Mouse (Mus musculus): ENCODE measurements around the gene Lgals1. TPM values are rescaled to one million over a fixed set of nuclear protein-coding genes. Genes with fewer than 3 reads are reported as not detected.

Lgals1 gene
- total and polyA plus RNA-seq, 3 experiments, result 637 to 805 (median 735) TPM

- Histone ChIP-seq H3K9ac (ENCODE audit: insufficient read depth, low read depth) (no peak overlapping the region), H3K27me3 (replicated peaks) (peaks cover 2% of the 10 kb centered on the region), H3K79me2 (replicated peaks; ENCODE audit: control insufficient read depth, extremely low read depth, insufficient read depth, poor library complexity, severe bottlenecking) (no peaks in the 10 kb centered on the region), H3K4me3 (replicated peaks in 1 of 3; ENCODE audit: low read depth in 2 of 3, low read length in 2 of 3, poor library complexity in 1 of 3) (no peak overlapping the region), H3K9me3 (replicated peaks; ENCODE audit: low read length) (no peaks in the 10 kb centered on the region), H3K27ac (ENCODE audit: insufficient read depth, low read depth) (no peak overlapping the region), H3K36me3 (replicated peaks in 1 of 2; ENCODE audit: control insufficient read depth in 1 of 2, insufficient read depth in 1 of 2, low read length in 1 of 2) (peaks cover 37 to 55% of the 10 kb centered on the region in 2 experiments), H3K4me1 (ENCODE audit: control insufficient read depth in 1 of 2, insufficient read depth in 2 of 2) (no peaks in the 10 kb centered on the region), H3K4me2 (ENCODE audit: insufficient read depth, low read depth, poor library complexity, severe bottlenecking) (no peak overlapping the region)
- in situ Hi-C loops (cut with MboI; ENCODE audit: low pct_ligation_motif_present, low pct_unique_long_range_greater_than_20kb, low sequenced_read_pairs), result no loop called here
- TF ChIP-seq EP300 (IDR thresholded peaks at IDR 0.05; ENCODE audit: low read length) (no peak), IRF4 (IDR thresholded peaks at IDR 0.05; ENCODE audit: low read depth, low read length) (no peak), CHD2 (IDR thresholded peaks at IDR 0.05; ENCODE audit: low read length) (no peak), JUND (conservative IDR thresholded peaks at IDR 0.05; ENCODE audit: low read depth, low read length) (no peak), MAFK (IDR thresholded peaks at IDR 0.05; ENCODE audit: insufficient replicate concordance, low read length) (no peak), SIN3A (IDR thresholded peaks at IDR 0.05; ENCODE audit: low read length) (no peak), POLR2A (IDR thresholded peaks at IDR 0.05; ENCODE audit: low read depth, low read length) (no peak), SMC3 (IDR thresholded peaks at IDR 0.05; ENCODE audit: low read depth, low read length) (peak; percentile 78), RAD21 (IDR thresholded peaks at IDR 0.05; ENCODE audit: low read depth, low read length) (peak; percentile 38), MEF2A (IDR thresholded peaks at IDR 0.05; ENCODE audit: borderline replicate concordance, low read depth, low read length) (no peak), CTCF (conservative IDR thresholded peaks at IDR 0.05 in 1 of 2, IDR thresholded peaks at IDR 0.05 in 1 of 2; ENCODE audit: low read depth in 2 of 2, low read length in 2 of 2) (peak; percentile 49 to 80), ELF1 (IDR thresholded peaks at IDR 0.05; ENCODE audit: low read depth, low read length) (0 out of 2 replicates have a peak, but pooled peaks have one; percentile 16), GABPA (IDR thresholded peaks at IDR 0.05; ENCODE audit: insufficient replicate concordance, low read depth, low read length) (no peak)
- no peak for DNase-seq (ENCODE audit: extremely low read depth)
- dilution Hi-C loops (cut with MboI; ENCODE audit: extremely low pct_ligation_motif_present, extremely low pct_unique_long_range_greater_than_20kb, low sequenced_read_pairs), result no loop called here
Observed at GRCm38 (mm10) chr15:78942663-78943062, 16.1 kb downstream of the Lgals1 start.

- Histone ChIP-seq H3K79me2 (replicated peaks; ENCODE audit: control insufficient read depth, extremely low read depth, insufficient read depth, poor library complexity, severe bottlenecking) (no peaks in the 10 kb centered on the region), H3K4me3 (replicated peaks in 1 of 3; ENCODE audit: low read depth in 2 of 3, low read length in 2 of 3, poor library complexity in 1 of 3) (no peak overlapping the region), H3K36me3 (replicated peaks in 1 of 2; ENCODE audit: control insufficient read depth in 1 of 2, insufficient read depth in 1 of 2, low read length in 1 of 2) (peaks cover 4 to 19% of the 10 kb centered on the region in 2 experiments), H3K4me2 (ENCODE audit: insufficient read depth, low read depth, poor library complexity, severe bottlenecking) (no peak overlapping the region), H3K9ac (ENCODE audit: insufficient read depth, low read depth) (no peak overlapping the region), H3K9me3 (replicated peaks; ENCODE audit: low read length) (no peaks in the 10 kb centered on the region), H3K27me3 (replicated peaks) (peaks cover 2% of the 10 kb centered on the region), H3K4me1 (ENCODE audit: control insufficient read depth in 1 of 2, insufficient read depth in 2 of 2) (peaks cover 0 to 4% of the 10 kb centered on the region in 2 experiments; a peak in 2 of 4 replicates), H3K27ac (ENCODE audit: insufficient read depth, low read depth) (no peak overlapping the region)
- in situ Hi-C loops (cut with MboI; ENCODE audit: low pct_ligation_motif_present, low pct_unique_long_range_greater_than_20kb, low sequenced_read_pairs) (loop anchor here (5.0 kb wide), 1 partner anchor 39 kb away; no protein-coding TSS in a partner anchor), dilution Hi-C loops (cut with MboI; ENCODE audit: extremely low pct_ligation_motif_present, extremely low pct_unique_long_range_greater_than_20kb, low sequenced_read_pairs) (no loop called here)
- DNase-seq (ENCODE audit: extremely low read depth), result no peak
- TF ChIP-seq MEF2A (IDR thresholded peaks at IDR 0.05; ENCODE audit: borderline replicate concordance, low read depth, low read length) (no peak), E2F4 (IDR thresholded peaks at IDR 0.05; ENCODE audit: insufficient replicate concordance, low read depth, low read length) (no peak), KAT2A (IDR thresholded peaks at IDR 0.05; ENCODE audit: insufficient replicate concordance, low read length) (no peak), MXI1 (IDR thresholded peaks at IDR 0.05; ENCODE audit: low read depth, low read length) (no peak), MYC (IDR thresholded peaks at IDR 0.05; ENCODE audit: low read depth, low read length) (no peak), POLR2A (IDR thresholded peaks at IDR 0.05; ENCODE audit: low read depth, low read length) (no peak), RAD21 (IDR thresholded peaks at IDR 0.05; ENCODE audit: low read depth, low read length) (no peak), JUND (conservative IDR thresholded peaks at IDR 0.05; ENCODE audit: low read depth, low read length) (no peak), POLR2AphosphoS2 (IDR thresholded peaks at IDR 0.05; ENCODE audit: low read depth, low read length) (no peak), USF2 (conservative IDR thresholded peaks at IDR 0.05; ENCODE audit: low read depth, low read length) (no peak), ZNF384 (IDR thresholded peaks at IDR 0.05; ENCODE audit: low read depth, low read length) (no peak), EP300 (IDR thresholded peaks at IDR 0.05; ENCODE audit: low read length) (no peak), UBTF (IDR thresholded peaks at IDR 0.05; ENCODE audit: low read depth, low read length) (no peak)
Observed at GRCm38 (mm10) chr15:78946232-78946631, 19.7 kb downstream of the Lgals1 start.

Data from CH12.LX (cell line).